Mouse (Mus musculus) CH12.LX (cell line): ENCODE results near the gene Rffl. TPM values are rescaled to one million over a fixed set of nuclear protein-coding genes. Genes with fewer than 3 reads are reported as not detected.

ENCODE experiments used
- DNase-seq: peaks from one replicate; pipeline ENCODE4 v3.0.0-alpha.2; 2013; ENCODE audit errors: extremely low read depth
- H3K27ac ChIP-seq: 2 replicates; pipeline ENCODE4 v1.5.1; 2012; ENCODE audit warnings: low read depth, mild to moderate bottlenecking, control low read depth, moderate library complexity; ENCODE audit not compliant: insufficient read depth
- H3K27me3 ChIP-seq: replicated peaks from 2 replicates; pipeline ENCODE3; 2012; ENCODE audit warnings: inconsistent platforms
- H3K36me3 ChIP-seq, 2 experiments: replicated peaks in 1 of 2; 2 replicates each; pipeline versions ENCODE3 to v1.6.1; 2012; ENCODE audit warnings: inconsistent platforms in 1 of 2, low read length in 1 of 2, mild to moderate bottlenecking in 1 of 2, mixed read lengths in 1 of 2, moderate library complexity in 1 of 2; ENCODE audit not compliant: control insufficient read depth in 1 of 2, insufficient read depth in 1 of 2
- H3K4me1 ChIP-seq, 2 experiments: 2 replicates each; pipeline ENCODE4 v1.6.1; 2012; ENCODE audit warnings: inconsistent platforms in 1 of 2, moderate library complexity in 1 of 2; ENCODE audit not compliant: insufficient read depth in 2 of 2, control insufficient read depth in 1 of 2
- H3K4me2 ChIP-seq: 2 replicates; pipeline ENCODE4 v1.6.1; 2012; ENCODE audit warnings: low read depth, mild to moderate bottlenecking, control low read depth; ENCODE audit not compliant: poor library complexity, insufficient read depth, severe bottlenecking
- H3K4me3 ChIP-seq, 3 experiments: fragments of 150-350 bp in 1 of 3; sonication (generic) in 1 of 3; replicated peaks in 1 of 3; 2 replicates each; pipeline versions ENCODE3 to v1.5.1; 2011 to 2012; ENCODE audit warnings: low read depth in 2 of 3, low read length in 2 of 3, mild to moderate bottlenecking in 2 of 3, moderate library complexity in 2 of 3, control low read depth in 1 of 3, improper control_type of control experiment in 1 of 3, inconsistent platforms in 1 of 3, mixed read lengths in 1 of 3; ENCODE audit not compliant: poor library complexity in 1 of 3
- H3K79me2 ChIP-seq: replicated peaks from 2 replicates; pipeline ENCODE4 v1.6.1; 2012; ENCODE audit warnings: mild to moderate bottlenecking, moderate library complexity; ENCODE audit not compliant: control insufficient read depth, poor library complexity, insufficient read depth, severe bottlenecking; ENCODE audit errors: extremely low read depth
- H3K9ac ChIP-seq: 2 replicates; pipeline ENCODE4 v1.6.1; 2012; ENCODE audit warnings: low read depth, mild to moderate bottlenecking, control low read depth, moderate library complexity; ENCODE audit not compliant: insufficient read depth
- H3K9me3 ChIP-seq: replicated peaks from 2 replicates; pipeline ENCODE3; 2012; ENCODE audit warnings: low read length, inconsistent platforms, mixed read lengths
- BHLHE40 ChIP-seq: IDR thresholded peaks from 2 replicates; pipeline ENCODE4 v1.6.1; 2011; ENCODE audit warnings: mild to moderate bottlenecking, low read depth, low read length, improper control_type of control experiment
- CHD2 ChIP-seq: IDR thresholded peaks from 2 replicates; pipeline ENCODE4 v1.6.1; 2011; ENCODE audit warnings: low read length, improper control_type of control experiment
- CTCF ChIP-seq, 2 experiments: IDR thresholded peaks in 1 of 2; conservative IDR thresholded peaks in 1 of 2; 2 replicates each; pipeline ENCODE4 v1.5.1; 2011 to 2012; ENCODE audit warnings: low read depth in 2 of 2, low read length in 2 of 2, improper control_type of control experiment in 1 of 2, inconsistent platforms in 1 of 2, mild to moderate bottlenecking in 1 of 2, moderate library complexity in 1 of 2
- ELF1 ChIP-seq: IDR thresholded peaks from 2 replicates; pipeline ENCODE4 v1.6.1; 2014; ENCODE audit warnings: low read depth, mild to moderate bottlenecking, inconsistent platforms, low read length, improper control_type of control experiment
- EP300 ChIP-seq: IDR thresholded peaks from 2 replicates; pipeline ENCODE4 v1.6.1; 2011; ENCODE audit warnings: low read length, improper control_type of control experiment
- ETS1 ChIP-seq: conservative IDR thresholded peaks from 2 replicates; pipeline ENCODE4 v1.6.1; 2012; ENCODE audit warnings: low read depth, mild to moderate bottlenecking, inconsistent platforms, low read length, improper control_type of control experiment, moderate library complexity
- GABPA ChIP-seq: IDR thresholded peaks from 2 replicates; pipeline ENCODE4 v1.6.1; 2012; ENCODE audit warnings: low read depth, low read length, improper control_type of control experiment, inconsistent platforms; ENCODE audit not compliant: insufficient replicate concordance
- HCFC1 ChIP-seq: IDR thresholded peaks from 2 replicates; pipeline ENCODE4 v1.6.1; 2012; ENCODE audit warnings: low read depth, mild to moderate bottlenecking, inconsistent platforms, low read length, improper control_type of control experiment
- JUN ChIP-seq: IDR thresholded peaks from 2 replicates; pipeline ENCODE4 v1.6.1; 2011; ENCODE audit warnings: low read depth, mild to moderate bottlenecking, low read length, improper control_type of control experiment, moderate library complexity; ENCODE audit not compliant: insufficient read depth
- JUND ChIP-seq: conservative IDR thresholded peaks from 2 replicates; pipeline ENCODE4 v1.6.1; 2011; ENCODE audit warnings: low read depth, low read length, improper control_type of control experiment
- MAFK ChIP-seq: IDR thresholded peaks from 2 replicates; pipeline ENCODE4 v1.6.1; 2011; ENCODE audit warnings: low read length, improper control_type of control experiment; ENCODE audit not compliant: insufficient replicate concordance
- MAZ ChIP-seq: IDR thresholded peaks from 2 replicates; pipeline ENCODE4 v1.6.1; 2012; ENCODE audit warnings: low read depth, mild to moderate bottlenecking, inconsistent platforms, low read length, improper control_type of control experiment, moderate library complexity
- MEF2A ChIP-seq: IDR thresholded peaks from 2 replicates; pipeline ENCODE4 v1.6.1; 2014; ENCODE audit warnings: low read depth, mild to moderate bottlenecking, inconsistent platforms, low read length, improper control_type of control experiment, borderline replicate concordance
- MYC ChIP-seq: IDR thresholded peaks from 2 replicates; pipeline ENCODE4 v1.6.1; 2011; ENCODE audit warnings: low read depth, mild to moderate bottlenecking, improper control_type of control experiment, low read length
- NELFE ChIP-seq: IDR thresholded peaks from 2 replicates; pipeline ENCODE4 v1.6.1; 2011; ENCODE audit warnings: low read depth, low read length, improper control_type of control experiment
- NRF1 ChIP-seq: IDR thresholded peaks from 2 replicates; pipeline ENCODE4 v1.6.1; 2014; ENCODE audit warnings: low read depth, mild to moderate bottlenecking, inconsistent platforms, low read length, improper control_type of control experiment, moderate library complexity
- PAX5 ChIP-seq: IDR thresholded peaks from 2 replicates; pipeline ENCODE4 v1.6.1; 2012; ENCODE audit warnings: low read length, inconsistent platforms, mixed read lengths
- POLR2A ChIP-seq: IDR thresholded peaks from 2 replicates; pipeline ENCODE4 v1.6.1; 2011; ENCODE audit warnings: low read depth, mild to moderate bottlenecking, improper control_type of control experiment, low read length
- RAD21 ChIP-seq: IDR thresholded peaks from 2 replicates; pipeline ENCODE4 v1.6.1; 2011; ENCODE audit warnings: low read depth, mild to moderate bottlenecking, low read length, improper control_type of control experiment, moderate library complexity
- RCOR1 ChIP-seq: conservative IDR thresholded peaks from 2 replicates; pipeline ENCODE4 v1.6.1; 2012; ENCODE audit warnings: low read depth, mild to moderate bottlenecking, inconsistent platforms, low read length, improper control_type of control experiment
- SIN3A ChIP-seq: IDR thresholded peaks from 2 replicates; pipeline ENCODE4 v1.6.1; 2012; ENCODE audit warnings: low read length, improper control_type of control experiment, inconsistent platforms
- SMC3 ChIP-seq: IDR thresholded peaks from 2 replicates; pipeline ENCODE4 v1.6.1; 2011; ENCODE audit warnings: low read depth, low read length, improper control_type of control experiment
- TBP ChIP-seq: conservative IDR thresholded peaks from 2 replicates; pipeline ENCODE4 v1.6.1; 2011; ENCODE audit warnings: low read depth, low read length, improper control_type of control experiment
- UBTF ChIP-seq: IDR thresholded peaks from 2 replicates; pipeline ENCODE4 v1.6.1; 2012; ENCODE audit warnings: low read depth, mild to moderate bottlenecking, inconsistent platforms, low read length, improper control_type of control experiment, moderate library complexity
- USF1 ChIP-seq: IDR thresholded peaks from 2 replicates; pipeline ENCODE4 v1.6.1; 2014; ENCODE audit warnings: low read depth, mild to moderate bottlenecking, inconsistent platforms, low read length, improper control_type of control experiment
- USF2 ChIP-seq: conservative IDR thresholded peaks from 2 replicates; pipeline ENCODE4 v1.6.1; 2011; ENCODE audit warnings: low read depth, low read length, improper control_type of control experiment
- ZC3H11A ChIP-seq: IDR thresholded peaks from 2 replicates; pipeline ENCODE4 v1.6.1; 2012; ENCODE audit warnings: low read depth, mild to moderate bottlenecking, inconsistent platforms, low read length, improper control_type of control experiment
- ZKSCAN1 ChIP-seq: IDR thresholded peaks from 2 replicates; pipeline ENCODE4 v1.6.1; 2012; ENCODE audit warnings: low read depth, inconsistent platforms, low read length, improper control_type of control experiment, borderline replicate concordance
- ZMIZ1 ChIP-seq: IDR thresholded peaks from 2 replicates; pipeline ENCODE4 v1.6.1; 2012; ENCODE audit warnings: low read depth, mild to moderate bottlenecking, inconsistent platforms, low read length, improper control_type of control experiment
- ZNF384 ChIP-seq: IDR thresholded peaks from 2 replicates; pipeline ENCODE4 v1.6.1; 2012; ENCODE audit warnings: low read depth, low read length, improper control_type of control experiment, inconsistent platforms
- dilution Hi-C: fragments of 300-500 bp; cut with MboI; formaldehyde crosslinking; loops from 2 replicates; pipeline ENCODE4 v1.14.3; 2020; ENCODE audit warnings: low sequenced_read_pairs; ENCODE audit not compliant: extremely low pct_unique_long_range_greater_than_20kb, extremely low pct_ligation_motif_present
- in situ Hi-C: fragments of 300-500 bp; cut with MboI; formaldehyde crosslinking; loops from 3 replicates; pipeline ENCODE4 v1.14.3; 2019; ENCODE audit warnings: low sequenced_read_pairs, low pct_ligation_motif_present, low pct_unique_long_range_greater_than_20kb, mixed read lengths
- polyA plus RNA-seq: library from polyadenylated mRNA; unstranded; fragments of >175 nt; gene quantifications from 2 replicates; pipeline ENCODE4 v1.2.1, GENCODE M21; 2012; ENCODE audit warnings: low read depth; ENCODE audit not compliant: insufficient read length
- total RNA-seq, 2 experiments: library from RNA; depleted of rRNA; stranded (reverse); fragments of 300-350 nt in 1 of 2; fragments of >200 nt in 1 of 2; gene quantifications; 2 replicates each; pipeline ENCODE4 v1.2.3; 2012 to 2014

Rffl gene
- total and polyA plus RNA-seq, 3 experiments = 1.2 to 16.5 (median 3.0) TPM

DNA sequence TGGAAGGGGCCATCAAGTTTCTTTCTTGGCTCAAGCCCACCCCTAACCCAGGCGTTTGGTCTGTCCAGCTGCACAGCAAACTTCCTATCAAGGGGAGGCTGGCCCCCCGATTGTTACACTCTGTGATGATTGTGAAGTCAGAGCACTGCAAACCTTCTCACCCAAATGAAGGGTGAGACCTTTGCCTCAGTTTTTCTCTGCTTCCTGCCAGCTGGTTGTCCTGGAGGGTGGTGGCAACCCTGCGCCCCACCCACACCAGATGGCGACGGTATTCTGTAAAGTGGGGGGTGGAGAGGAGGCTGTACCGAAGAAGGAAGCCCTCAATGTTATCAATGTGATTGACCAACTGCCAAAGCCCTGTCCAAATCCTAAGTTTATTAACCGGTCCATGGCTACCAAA is 20.9 kb upstream of the Rffl start, which contains the start of gene Fndc8:
TSS of gene Fndc8 (plus strand) at position 189 of the 400 bp plus-strand sequence.
- H3K9me3 ChIP-seq = peaks cover 4% of the 10 kb centered on the region
- H3K79me2 ChIP-seq = 0 out of 2 replicates have a peak, but pooled peaks cover 2% of the 10 kb centered on the region
- in situ Hi-C loops (no loop called here), dilution Hi-C loops (no loop called here)
- no peak for DNase-seq
- TF ChIP-seq RCOR1 (no peak), USF1 (no peak), CHD2 (no peak), ZMIZ1 (no peak), SMC3 (no peak), ETS1 (no peak), ZC3H11A (no peak), GABPA (no peak), ELF1 (no peak), SIN3A (no peak), JUN (no peak), NRF1 (no peak), PAX5 (no peak), BHLHE40 (no peak), CTCF (conservative IDR thresholded peaks at IDR 0.05 in 1 of 2, IDR thresholded peaks at IDR 0.05 in 1 of 2; ENCODE audit: low read depth in 2 of 2, low read length in 2 of 2) (no peak), POLR2A (no peak), ZNF384 (no peak), ZKSCAN1 (no peak), EP300 (no peak)
- H3K9ac ChIP-seq = no peak within 1 kb of the TSS
- peaks cover 3 to 13% of the 10 kb centered on the region in 2 experiments for H3K36me3 ChIP-seq
- no peak within 1 kb of the TSS for H3K4me3 ChIP-seq
- peaks cover 7 to 19% of the 10 kb centered on the region in 2 experiments for H3K4me1 ChIP-seq
- H3K4me2 ChIP-seq = no peak within 1 kb of the TSS
- H3K27ac ChIP-seq = no peak within 1 kb of the TSS
- peaks cover 11% of the 10 kb centered on the region for H3K27me3 ChIP-seq

GRCm38 (mm10) chr11:82890342-82890762 is 19.3 kb upstream of the Rffl start, which contains the start of gene Rad51d:
Rad51d (minus strand) TSS chr11:82890614.
- Histone ChIP-seq H3K27me3 (peaks cover 11% of the 10 kb centered on the region), H3K27ac (peak within 1 kb of the TSS; percentile 9; the same call in 1 of the 2 replicates), H3K4me2 (peak within 1 kb of the TSS; percentile 51), H3K79me2 (0 out of 2 replicates have a peak, but pooled peaks cover 5% of the 10 kb centered on the region), H3K9me3 (no peaks in the 10 kb centered on the region), H3K9ac (peak within 1 kb of the TSS; percentile 79), H3K36me3 (peaks cover 3 to 22% of the 10 kb centered on the region in 2 experiments), H3K4me1 (peaks cover 7 to 19% of the 10 kb centered on the region in 2 experiments), H3K4me3 (peak within 1 kb of the TSS; percentile 67 to 93 (median 80))
- peak; percentile 98 for DNase-seq
- in situ Hi-C loops = no loop called here
- dilution Hi-C loops = no loop called here
- TF ChIP-seq MEF2A (peak; percentile 39; the same call in 1 of the 2 replicates), GABPA (no peak), CHD2 (0 out of 2 replicates have a peak, but pooled peaks have one; percentile 11), BHLHE40 (peak; percentile 25; the same call in 1 of the 2 replicates), MAZ (peak; percentile 89), ZC3H11A (peak; percentile 77), UBTF (0 out of 2 replicates have a peak, but pooled peaks have one; percentile 80), JUND (no peak), TBP (peak; percentile 95), USF1 (no peak), NELFE (peak; percentile 92), JUN (no peak), ELF1 (peak; percentile 100), PAX5 (no peak), RCOR1 (no peak), ZMIZ1 (peak; percentile 76), MYC (peak; percentile 72; the same call in 1 of the 2 replicates), SIN3A (peak; percentile 84), ZKSCAN1 (no peak), RAD21 (peak; percentile 98), USF2 (no peak), CTCF (conservative IDR thresholded peaks at IDR 0.05 in 1 of 2, IDR thresholded peaks at IDR 0.05 in 1 of 2; ENCODE audit: low read depth in 2 of 2, low read length in 2 of 2) (peak; percentile 64 to 98), MAFK (no peak), HCFC1 (peak; percentile 76)
